Mouse (Mus musculus) left cerebral cortex, adult 8-10 months (tissue): ENCODE data around the gene Spag16. TPM values are rescaled to one million over a fixed set of nuclear protein-coding genes. Genes with fewer than 3 reads are reported as not detected.
"Not testable (repeated sequence)": the region's sequence is repeated elsewhere in the genome, so short reads cannot be mapped to it uniquely, and the experiment has no call there.

Experiments used
- DNase-seq, 2 experiments: peaks; one replicate each; pipeline ENCODE4 v3.0.0; 2022; ENCODE audit warnings: low spot score in 2 of 2
- total RNA-seq, 4 experiments: library from RNA; stranded (reverse); gene quantifications; 2 replicates each; pipeline ENCODE4 v1.2.4; 2022

Spag16 gene
- 1 to 10 TPM; 1.3 to 1.7 (median 1.5) TPM for total RNA-seq

DNA sequence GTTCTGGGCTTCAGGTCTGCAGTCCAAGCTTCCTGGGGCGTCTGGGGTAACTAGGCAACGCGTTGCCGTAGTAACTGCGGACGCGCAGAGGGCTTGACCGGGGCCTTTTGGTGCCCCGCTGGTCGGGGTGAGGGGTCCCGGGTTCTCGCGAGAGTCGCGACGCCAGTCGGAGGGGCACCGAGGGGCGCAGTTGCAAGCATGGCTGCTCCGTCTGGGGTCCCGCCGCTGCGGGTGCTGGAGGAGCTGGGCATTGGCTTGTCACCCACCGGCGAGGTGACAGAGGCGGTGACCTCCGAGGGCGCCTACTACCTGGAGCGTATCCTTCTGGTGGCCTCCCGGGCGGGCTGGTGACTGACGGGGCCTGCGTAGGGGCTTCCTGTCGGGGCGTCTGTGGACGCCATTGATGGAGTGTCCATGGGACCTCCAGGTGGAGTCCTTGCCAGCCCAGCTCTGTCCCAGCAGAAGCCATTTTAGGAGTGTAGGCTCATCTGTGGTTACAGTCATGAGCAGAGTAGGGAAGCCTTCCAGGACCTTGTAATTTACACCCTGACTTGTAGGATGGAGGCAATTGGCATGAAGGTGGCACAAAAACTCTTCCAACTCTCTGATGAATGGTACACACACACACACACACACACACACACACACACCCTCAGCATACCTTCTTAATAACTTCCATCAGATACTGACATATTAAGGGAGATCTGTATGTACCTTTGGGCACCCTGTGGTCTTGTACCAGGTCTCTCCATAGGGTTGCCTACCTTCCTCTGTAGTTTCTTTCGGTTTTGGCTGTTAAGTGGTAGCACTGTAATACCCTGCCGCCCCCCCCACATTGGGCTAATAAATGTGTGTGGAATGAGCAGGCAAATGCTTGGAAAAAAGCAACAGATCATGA is at the start of gene Spag16:
Spag16 (plus strand) TSS at position 165 of the 898 bp plus-strand sequence.
- DNase-seq = peak in 1 of 2 experiments; percentile 5

- DNase-seq = no peak
Observed at GRCm38 (mm10) chr1:69785129-69785528, 41.6 kb upstream of the Spag16 start.

DNA sequence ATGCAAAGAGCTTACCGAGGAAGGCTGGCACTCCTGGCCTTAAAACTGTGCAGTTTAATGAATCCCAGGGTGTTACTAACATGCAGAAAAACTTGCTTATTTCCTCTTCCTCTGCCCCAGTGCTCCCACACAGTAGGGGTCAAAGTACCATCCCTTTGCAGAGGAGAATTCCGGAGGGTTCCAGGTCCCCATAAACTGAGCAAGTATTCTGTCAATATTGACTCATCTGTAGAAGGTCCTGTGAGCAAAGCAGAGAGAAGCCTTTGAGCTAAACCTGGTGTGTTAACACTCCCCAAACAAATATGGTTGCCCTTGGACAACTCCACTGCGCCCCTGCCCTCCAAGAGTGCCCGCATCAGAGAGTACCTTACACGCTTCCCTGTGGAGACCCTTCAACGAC is 40.1 kb upstream of the Spag16 start:
- DNase-seq = no peak

- no peak for DNase-seq
Observed at GRCm38 (mm10) chr1:69787379-69787778, 39.4 kb upstream of the Spag16 start.

DNA sequence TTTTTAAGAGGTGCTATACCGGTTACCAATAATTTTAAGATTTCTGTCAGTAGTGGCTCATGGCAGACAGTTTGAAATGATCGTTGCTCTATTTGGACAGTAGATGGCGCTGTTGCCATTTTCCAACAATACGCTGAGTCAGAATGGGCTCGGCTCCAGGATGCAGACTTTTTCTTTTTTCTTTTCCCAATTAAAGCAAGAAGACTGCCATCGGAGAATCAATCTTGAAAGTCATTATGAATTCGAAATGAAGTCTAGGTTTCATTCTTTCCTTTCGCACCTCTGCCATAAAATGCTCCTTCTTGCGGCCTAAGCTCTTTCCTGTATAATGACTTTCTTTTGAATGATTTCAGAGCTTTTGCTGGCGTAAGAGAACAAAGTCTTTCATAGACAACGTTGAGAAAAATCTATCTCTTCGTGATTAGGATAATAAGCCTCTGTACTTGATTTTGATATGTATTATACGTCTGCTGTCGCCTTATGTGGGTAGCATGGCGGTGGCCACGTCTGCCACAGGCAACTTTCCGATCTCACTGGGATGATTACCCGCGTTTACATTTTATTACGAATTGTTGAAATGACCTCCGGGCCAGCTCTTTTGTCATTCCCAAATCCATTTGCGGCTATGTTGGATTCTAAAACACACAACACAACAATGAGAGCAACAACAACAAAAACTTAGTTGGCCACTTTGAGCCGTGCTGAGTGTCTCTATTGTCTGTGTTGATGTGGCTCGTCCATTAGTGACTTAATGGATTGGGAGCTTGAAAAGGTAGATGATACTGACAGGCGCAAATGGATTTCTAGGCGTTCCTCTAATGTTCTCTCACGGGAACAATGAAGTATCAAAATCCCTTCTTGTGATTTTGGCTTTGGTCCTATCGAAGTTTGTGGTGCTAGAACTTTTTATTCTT is 36.2 kb upstream of the Spag16 start:
- peak; percentile 25 to 48 for DNase-seq

- DNase-seq = no peak
Observed at GRCm38 (mm10) chr1:69798948-69799565, 27.7 kb upstream of the Spag16 start.

GRCm38 (mm10) chr1:69810161-69810560 is 16.6 kb upstream of the Spag16 start:
- DNase-seq = no peak

DNA sequence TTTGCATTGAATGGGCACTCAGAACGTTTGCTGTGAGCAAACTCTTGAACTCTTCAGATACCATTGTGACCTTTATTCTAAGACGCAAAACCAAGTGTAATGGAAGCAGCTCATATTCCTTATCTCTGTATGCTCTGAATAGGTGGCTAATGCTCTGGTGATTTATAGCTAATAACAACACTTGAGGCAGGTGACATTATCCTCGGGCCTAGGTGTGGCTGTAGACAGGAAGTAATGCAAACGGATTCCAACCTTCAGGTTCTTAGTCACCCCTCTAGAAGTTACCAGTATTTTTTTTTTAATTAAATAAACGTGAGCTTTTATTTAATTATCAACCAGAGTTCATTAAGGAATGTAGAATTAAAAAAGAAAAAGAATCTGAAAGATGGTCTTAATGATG is 1.1 kb upstream of the Spag16 start:
- DNase-seq = not testable (repeated sequence)

GRCm38 (mm10) chr1:69828872-69829479 is 2.2 kb downstream of the Spag16 start:
- DNase-seq = no peak

DNA sequence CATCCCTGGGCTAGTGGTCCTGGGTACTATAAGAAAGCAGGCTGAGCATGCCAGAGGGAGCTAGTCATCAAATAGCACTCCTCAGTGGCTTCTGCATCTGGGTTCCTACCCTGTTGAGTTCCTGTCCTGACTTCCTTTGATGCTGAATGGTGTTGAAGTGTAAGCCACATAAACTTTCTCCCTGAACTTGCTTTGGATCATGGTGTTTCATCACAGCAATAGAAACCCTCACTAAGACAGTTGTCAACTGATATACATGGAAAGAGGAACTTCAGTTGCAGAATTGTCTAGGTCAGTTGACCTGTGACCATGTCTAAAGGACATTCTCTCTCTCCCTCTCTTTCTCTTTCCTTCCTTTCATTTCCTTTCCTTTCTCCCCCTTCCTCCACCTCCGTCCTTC is 3.8 kb downstream of the Spag16 start:
- DNase-seq = no peak

GRCm38 (mm10) chr1:69831002-69831401 is 4.2 kb downstream of the Spag16 start:
- DNase-seq = no peak

- not testable (repeated sequence) for DNase-seq
Observed at GRCm38 (mm10) chr1:69833476-69833875, 6.7 kb downstream of the Spag16 start.

DNA sequence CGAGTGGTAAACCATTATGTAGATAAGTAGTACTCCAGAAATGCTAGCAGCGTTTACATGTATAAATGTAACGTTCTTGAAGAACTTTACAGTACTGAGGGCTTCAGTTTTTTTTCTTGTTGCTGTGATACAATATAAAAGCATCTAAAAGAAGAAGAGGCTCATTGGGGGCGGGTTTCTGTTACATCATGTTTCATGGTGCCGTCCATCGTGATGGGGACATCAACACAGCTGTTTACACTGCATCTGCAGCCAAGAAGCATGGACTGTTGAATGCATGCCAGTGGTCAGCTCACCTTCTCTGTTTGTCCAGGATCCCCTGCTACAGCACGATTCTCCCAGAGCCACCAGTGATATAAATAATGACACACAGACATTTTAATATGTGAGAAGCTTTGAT is 26.7 kb downstream of the Spag16 start:
- DNase-seq = no peak

DNA sequence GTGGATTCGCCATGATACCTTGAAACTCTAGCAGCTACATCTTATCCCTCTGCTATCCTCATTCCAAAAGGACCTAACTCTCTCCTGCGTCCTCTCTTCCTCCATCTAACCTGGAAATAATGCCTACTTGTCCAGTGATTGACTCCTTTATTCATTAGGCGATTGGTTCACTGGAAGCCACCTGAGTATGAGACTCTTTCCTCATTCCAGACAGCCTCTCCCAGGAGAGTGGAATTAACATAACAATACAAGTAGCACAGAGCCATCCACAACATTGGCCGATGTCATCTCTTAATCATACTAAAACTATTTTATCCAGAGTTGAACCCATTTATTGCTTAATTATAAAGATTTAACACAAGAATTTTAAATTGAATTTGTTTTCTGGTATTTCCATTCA is 41.0 kb downstream of the Spag16 start:
- no peak for DNase-seq

DNA sequence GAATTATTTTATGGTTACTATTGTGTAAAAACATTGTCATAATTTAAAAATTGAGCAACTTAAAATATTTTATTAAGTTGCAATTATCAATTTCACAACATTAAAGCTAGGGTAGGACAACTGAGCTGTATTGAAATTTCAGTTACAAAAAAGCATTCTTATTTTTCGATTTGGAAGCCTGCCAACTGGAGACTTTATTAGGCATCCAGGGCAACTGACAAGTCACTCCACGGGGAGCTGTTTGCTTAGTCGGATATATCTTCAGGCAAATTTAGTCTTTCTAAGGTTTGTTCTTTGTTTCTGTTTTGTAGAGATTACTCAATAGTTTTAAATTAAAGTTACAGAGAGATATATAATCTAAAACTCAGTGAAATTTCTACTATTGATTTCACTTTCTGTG is 129.8 kb downstream of the Spag16 start:
- DNase-seq = no peak

GRCm38 (mm10) chr1:69996874-69997273 is 170.1 kb downstream of the Spag16 start:
- no peak for DNase-seq

- peak in 1 of 2 experiments; percentile 17 for DNase-seq
Observed at GRCm38 (mm10) chr1:70012991-70013390, 186.2 kb downstream of the Spag16 start.

DNA sequence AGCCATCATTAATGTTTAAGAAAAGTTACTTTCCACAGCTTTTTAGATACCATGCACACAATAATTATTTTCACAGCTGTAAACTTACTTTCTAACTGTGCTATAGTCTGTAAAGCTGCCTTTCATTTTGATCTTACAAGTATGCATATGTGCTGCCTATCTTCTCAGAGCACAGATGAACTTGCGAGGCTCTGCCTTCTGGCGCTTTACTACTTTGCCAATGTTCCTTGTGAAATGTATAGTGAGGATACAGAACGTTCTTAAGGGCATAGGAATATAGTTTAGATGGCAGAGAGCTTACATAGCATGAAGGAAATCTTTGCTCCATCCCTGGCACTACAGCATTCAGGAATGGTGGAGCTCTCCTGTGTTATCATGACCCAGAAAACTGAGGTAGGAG is 210.6 kb downstream of the Spag16 start:
- DNase-seq = no peak

- peak in 1 of 2 experiments; percentile 8 for DNase-seq
Observed at GRCm38 (mm10) chr1:70067404-70067803, 240.6 kb downstream of the Spag16 start.

GRCm38 (mm10) chr1:70073440-70073839 is 246.7 kb downstream of the Spag16 start:
- no peak for DNase-seq

DNA sequence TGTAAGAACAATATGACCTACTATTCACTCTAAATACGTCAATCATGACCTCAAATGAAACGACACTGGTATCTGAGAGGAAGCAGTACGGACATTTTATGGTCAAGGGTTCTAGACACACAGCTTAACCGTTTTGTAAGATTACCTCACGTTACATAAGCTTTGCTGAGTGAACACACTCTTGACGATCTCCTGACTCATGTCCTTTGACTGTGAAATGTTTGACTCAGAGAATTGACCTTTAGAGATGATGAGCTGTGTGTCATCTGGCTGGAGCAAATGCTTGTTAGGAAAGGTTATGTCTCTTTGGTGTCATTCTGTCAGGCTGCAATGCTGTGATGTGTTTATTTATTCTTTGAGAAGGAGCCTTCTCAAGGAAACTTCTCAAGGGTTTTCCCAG is 252.0 kb downstream of the Spag16 start:
- DNase-seq = no peak
